Mouse (Mus musculus) intestine, postnatal 0 days (tissue): ENCODE results near the gene 1700001P01Rik. TPM values are rescaled to one million over a fixed set of nuclear protein-coding genes. Genes with fewer than 3 reads are reported as not detected.

Source experiments
- ATAC-seq: fragments of 200-750 bp; cut with Nextera tagmentation; 2 replicates; pipeline ENCODE4 v1.8.0; 2017; ENCODE audit warnings: mild to moderate bottlenecking, moderate TSS enrichment, moderate library complexity
- H3K27ac ChIP-seq: fragments of 300-500 bp; sonication (generic); 2 replicates; pipeline ENCODE4 v1.5.1; 2014; ENCODE audit warnings: mild to moderate bottlenecking, low read depth, low read length, moderate library complexity
- H3K27me3 ChIP-seq: fragments of 300-500 bp; sonication (generic); replicated peaks from 2 replicates; pipeline ENCODE4 v1.6.1; 2014; ENCODE audit warnings: low read length, mixed read lengths; ENCODE audit not compliant: control insufficient read depth, insufficient read depth
- H3K36me3 ChIP-seq: fragments of 300-500 bp; sonication (generic); 2 replicates; pipeline ENCODE4 v1.6.1; 2014; ENCODE audit warnings: mild to moderate bottlenecking, moderate library complexity; ENCODE audit not compliant: control insufficient read depth, insufficient read depth
- H3K4me1 ChIP-seq: fragments of 300-500 bp; sonication (generic); replicated peaks from 2 replicates; pipeline ENCODE4 v1.6.1; 2014; ENCODE audit warnings: antibody characterized with exemption, low read length, mixed read lengths; ENCODE audit not compliant: control insufficient read depth, insufficient read depth
- H3K4me2 ChIP-seq: fragments of 300-500 bp; sonication (generic); replicated peaks from 2 replicates; pipeline ENCODE4 v1.6.1; 2014; ENCODE audit warnings: low read depth, mild to moderate bottlenecking, moderate library complexity
- H3K4me3 ChIP-seq: fragments of 300-500 bp; sonication (generic); 2 replicates; pipeline ENCODE4 v1.5.1; 2014; ENCODE audit warnings: low read depth, low read length
- H3K9ac ChIP-seq: fragments of 300-500 bp; sonication (generic); 2 replicates; pipeline ENCODE4 v1.6.1; 2014; ENCODE audit warnings: mild to moderate bottlenecking, low read depth, low read length
- H3K9me3 ChIP-seq: fragments of 300-500 bp; sonication (generic); 2 replicates; pipeline ENCODE4 v1.6.1; 2016; ENCODE audit warnings: mixed run types; ENCODE audit not compliant: control insufficient read depth
- CTCF ChIP-seq: sonication (generic); IDR thresholded peaks from 2 replicates; pipeline ENCODE4 v1.5.1; 2016; ENCODE audit warnings: low read depth, mild to moderate bottlenecking, control low read depth, antibody characterized with exemption, moderate library complexity
- WGBS: fragments of 180-500 bp; shearing (Covaris S2); extraction: QIAGEN DNeasy Blood & Tissue Kit; methylation state at CpG from one replicate; pipeline ENCODE4 v1.1.7; 2014; 5-methylcytosine and 5-hydroxymethylcytosine counted together
- polyA plus RNA-seq: library from polyadenylated mRNA; unstranded; fragments of >200 nt; fragmentation: Nextera tagmentation; extraction: Ambion mirVana; gene quantifications from 2 replicates; pipeline ENCODE4 v1.2.1, GENCODE M21; 2015

Gene 1700001P01Rik
- polyA plus RNA-seq, 1 experiment from 2014 or later, result not detected

DNA sequence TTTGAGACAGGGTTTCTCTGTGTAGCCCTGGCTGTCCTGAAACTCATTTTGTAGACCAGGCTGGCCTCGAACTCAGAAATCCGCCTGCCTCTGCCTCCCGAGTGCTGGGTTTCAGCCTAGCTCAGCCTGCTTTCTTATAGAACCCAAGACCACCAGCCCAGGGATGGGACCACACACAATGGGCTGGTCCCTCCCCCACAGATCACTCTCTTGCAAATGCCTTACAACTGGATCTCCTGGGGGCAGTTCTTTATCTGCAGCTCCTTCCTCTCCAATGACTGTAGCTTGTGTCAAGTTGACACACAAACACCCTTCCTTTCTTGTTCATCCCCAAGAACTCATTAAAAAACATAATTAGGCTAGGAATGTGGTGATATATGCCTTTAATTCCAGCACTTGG, 12.2 kb upstream of the 1700001P01Rik start:
- TF ChIP-seq CTCF, result no peak
- Histone ChIP-seq H3K4me2 (no peak overlapping the region), H3K4me3 (no peak overlapping the region), H3K9ac (no peak overlapping the region), H3K9me3 (no peaks in the 10 kb centered on the region), H3K27me3 (no peaks in the 10 kb centered on the region), H3K36me3 (no peaks in the 10 kb centered on the region), H3K27ac (no peak overlapping the region), H3K4me1 (no peaks in the 10 kb centered on the region; the same call in 1 of the 2 replicates)
- ATAC-seq, result no peak
- 96% methylated on average over 3 of the region's 3 CpGs for WGBS

DNA sequence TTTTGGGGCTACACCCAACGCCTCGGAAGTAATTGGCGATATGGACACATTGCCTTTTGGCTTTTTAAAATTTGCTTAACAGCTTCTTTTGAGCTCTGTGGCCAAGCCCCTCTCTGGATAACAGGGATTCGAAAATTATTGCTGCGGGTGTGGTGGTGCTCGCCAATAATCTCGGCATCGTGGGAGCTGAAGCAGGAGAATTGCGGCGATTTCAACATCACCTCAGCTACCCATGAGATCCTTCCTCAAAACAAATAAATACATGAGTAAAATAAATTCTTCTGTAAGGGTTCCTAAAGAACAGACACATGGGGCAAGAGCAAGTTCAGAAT, 6.8 kb upstream of the 1700001P01Rik start:
- Histone ChIP-seq H3K4me1 (peaks cover 2% of the 10 kb centered on the region; the same call in 1 of the 2 replicates), H3K27ac (peak overlapping the region; percentile 58), H3K9ac (peak overlapping the region; percentile 55), H3K27me3 (no peaks in the 10 kb centered on the region), H3K4me2 (peak overlapping the region; percentile 61), H3K36me3 (peaks cover 30% of the 10 kb centered on the region), H3K4me3 (peak overlapping the region; percentile 88), H3K9me3 (no peaks in the 10 kb centered on the region)
- no peak; the same call in 1 of the 2 replicates for ATAC-seq
- no peak for TF ChIP-seq CTCF
- WGBS, result 0% methylated on average over 10 of the region's 10 CpGs

DNA sequence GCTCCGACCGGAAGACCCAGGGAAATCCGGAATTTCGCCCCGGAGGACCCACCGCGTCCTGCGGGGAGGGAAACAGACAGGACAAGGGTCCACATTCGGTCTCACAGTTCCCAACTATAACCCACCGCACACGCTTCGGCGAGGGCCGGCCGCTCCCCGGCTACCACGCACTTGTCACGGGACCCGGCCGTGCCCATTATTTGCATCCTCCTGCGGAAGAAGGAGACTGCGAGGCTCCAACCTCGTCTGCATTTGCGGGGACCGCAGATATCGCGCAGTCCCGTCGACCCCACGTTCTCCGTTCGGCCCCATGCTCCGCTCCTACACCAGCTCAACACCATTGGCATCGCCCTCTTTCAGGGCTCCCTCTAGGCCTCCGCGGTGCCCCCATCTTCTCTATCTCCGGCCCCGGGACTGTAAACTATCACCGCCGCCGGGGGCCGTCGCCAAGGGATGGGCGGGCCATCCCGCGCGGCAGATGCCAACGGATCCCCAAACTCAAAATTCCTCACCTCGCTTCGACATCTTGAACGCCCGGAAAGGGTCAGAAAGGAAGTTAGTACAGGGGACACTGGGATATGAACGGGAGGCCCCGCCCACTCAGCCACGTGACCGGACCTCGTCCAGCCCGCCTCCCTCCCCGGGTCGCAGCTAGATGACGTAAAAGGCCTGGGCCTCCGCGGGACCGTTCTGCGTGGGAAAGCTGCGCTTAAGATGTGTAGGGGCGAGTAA, 6.3 kb upstream of the 1700001P01Rik start, which contains the start of gene Rpl23:
TSS of gene Rpl23 (minus strand) at position 606 of the 732 bp plus-strand sequence.
- H3K9me3 ChIP-seq, result no peaks in the 10 kb centered on the region
- H3K27ac ChIP-seq, result peak within 1 kb of the TSS; percentile 90
- ATAC-seq, result peak; percentile 91
- under 1% methylated on average over 67 of the region's 67 CpGs for WGBS
- H3K4me3 ChIP-seq, result peak within 1 kb of the TSS; percentile 88
- H3K9ac ChIP-seq, result peak within 1 kb of the TSS; percentile 70
- H3K4me2 ChIP-seq, result peak within 1 kb of the TSS; percentile 61
- no peaks in the 10 kb centered on the region for H3K27me3 ChIP-seq
- no peak for TF ChIP-seq CTCF
- peaks cover 35% of the 10 kb centered on the region for H3K36me3 ChIP-seq
- peaks cover 2% of the 10 kb centered on the region; the same call in 1 of the 2 replicates for H3K4me1 ChIP-seq

DNA sequence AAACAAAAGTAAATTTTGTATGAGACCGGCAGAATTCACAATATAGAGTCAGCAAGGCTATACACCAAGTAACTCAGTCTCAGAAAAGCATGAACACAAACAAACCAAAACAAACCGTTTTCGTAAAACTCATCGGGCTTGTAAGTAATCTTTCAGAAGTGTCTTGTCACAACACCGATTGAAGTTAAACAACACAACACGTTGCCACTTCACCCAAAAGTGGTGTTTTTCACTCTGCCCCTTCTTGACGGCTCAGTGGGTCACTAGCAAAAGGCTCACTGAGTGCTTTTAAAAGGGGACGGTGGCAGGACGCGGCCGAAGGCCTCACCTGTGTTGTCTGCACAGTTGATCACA, 5.7 kb upstream of the 1700001P01Rik start:
- H3K36me3 ChIP-seq, result peaks cover 40% of the 10 kb centered on the region
- WGBS, result under 1% methylated on average over 11 of the region's 11 CpGs
- TF ChIP-seq CTCF, result no peak
- peak overlapping the region; percentile 70 for H3K9ac ChIP-seq
- peak overlapping the region; percentile 88 for H3K4me3 ChIP-seq
- ATAC-seq, result no peak
- peak overlapping the region; percentile 61 for H3K4me2 ChIP-seq
- H3K4me1 ChIP-seq, result peaks cover 2% of the 10 kb centered on the region; the same call in 1 of the 2 replicates
- no peaks in the 10 kb centered on the region for H3K27me3 ChIP-seq
- peak overlapping the region; percentile 90 for H3K27ac ChIP-seq
- H3K9me3 ChIP-seq, result no peaks in the 10 kb centered on the region

DNA sequence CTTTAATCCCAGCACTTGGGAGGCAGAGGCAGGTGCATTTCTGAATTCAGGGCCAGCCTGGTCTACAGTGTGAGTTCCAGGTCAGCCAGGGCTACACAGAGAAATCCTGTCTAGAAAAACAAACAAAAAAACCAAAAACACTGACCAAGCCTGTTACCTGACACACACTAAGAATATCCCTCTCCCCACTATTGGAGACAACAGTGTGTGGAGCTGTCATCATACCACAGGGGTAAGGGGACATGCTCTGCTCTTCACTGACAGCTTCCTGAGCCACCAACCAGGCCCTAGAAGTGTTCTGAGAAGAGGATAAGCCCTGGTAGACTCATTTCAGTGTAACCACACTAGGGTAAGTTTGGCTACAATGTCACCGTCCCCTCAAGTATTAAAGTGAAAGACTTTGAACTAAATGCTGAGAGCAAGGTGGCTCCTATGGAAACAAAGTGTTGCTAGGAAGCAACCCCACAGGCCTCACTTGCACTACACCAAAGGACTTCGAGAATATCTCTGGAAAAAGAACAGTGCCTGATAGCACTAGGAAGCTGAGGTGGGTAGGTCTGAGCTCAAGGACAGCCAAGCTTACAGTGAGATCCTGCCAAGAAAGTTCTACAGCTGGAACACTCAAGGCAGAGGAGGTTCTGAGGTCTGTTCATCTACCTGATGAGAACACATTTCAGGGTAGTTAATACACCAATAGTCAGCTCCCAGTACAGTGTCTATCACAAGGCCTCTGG, 4.4 kb upstream of the 1700001P01Rik start:
- ATAC-seq, result no peak
- Histone ChIP-seq H3K4me3 (peak overlapping the region; percentile 88), H3K27me3 (no peaks in the 10 kb centered on the region), H3K27ac (0 out of 2 replicates have a peak overlapping the region, but pooled peaks have one; percentile 15), H3K4me2 (peak overlapping the region; percentile 61), H3K9me3 (no peaks in the 10 kb centered on the region), H3K9ac (peak overlapping the region; percentile 70; the same call in 1 of the 2 replicates), H3K36me3 (peaks cover 43% of the 10 kb centered on the region), H3K4me1 (peaks cover 2% of the 10 kb centered on the region; the same call in 1 of the 2 replicates)
- TF ChIP-seq CTCF, result no peak
- 34% methylated on average over 2 of the region's 2 CpGs for WGBS

DNA sequence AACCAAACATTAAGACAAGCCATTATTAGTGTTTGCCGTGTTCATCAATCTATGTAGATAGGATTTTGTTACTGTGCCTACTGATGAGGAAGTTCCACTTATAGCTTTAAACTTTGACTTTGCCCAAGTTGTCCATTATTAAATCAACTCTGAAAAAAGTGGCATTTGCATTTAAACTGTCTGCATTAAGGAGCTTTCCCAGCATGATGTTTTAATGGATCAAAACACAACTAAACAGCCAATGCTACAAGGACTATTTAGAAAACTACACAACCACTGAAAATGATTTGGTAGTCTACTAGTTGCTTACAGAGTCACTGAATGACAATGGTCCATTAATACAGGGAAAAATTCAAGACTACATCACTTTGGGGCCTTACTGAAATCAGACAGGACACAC, 3.2 kb upstream of the 1700001P01Rik start:
- ATAC-seq, result no peak
- Histone ChIP-seq H3K27ac (no peak overlapping the region; the same call in 1 of the 2 replicates), H3K36me3 (peaks cover 43% of the 10 kb centered on the region), H3K9me3 (no peaks in the 10 kb centered on the region), H3K4me1 (peaks cover 2% of the 10 kb centered on the region; the same call in 1 of the 2 replicates), H3K4me3 (no peak overlapping the region), H3K27me3 (no peaks in the 10 kb centered on the region), H3K4me2 (no peak overlapping the region), H3K9ac (no peak overlapping the region)
- WGBS, result 74% methylated on average over 1 of the region's 1 CpGs
- no peak for TF ChIP-seq CTCF
